Mouse (Mus musculus): ENCODE measurements around the gene Dyx1c1.

Gene Dyx1c1

DNA sequence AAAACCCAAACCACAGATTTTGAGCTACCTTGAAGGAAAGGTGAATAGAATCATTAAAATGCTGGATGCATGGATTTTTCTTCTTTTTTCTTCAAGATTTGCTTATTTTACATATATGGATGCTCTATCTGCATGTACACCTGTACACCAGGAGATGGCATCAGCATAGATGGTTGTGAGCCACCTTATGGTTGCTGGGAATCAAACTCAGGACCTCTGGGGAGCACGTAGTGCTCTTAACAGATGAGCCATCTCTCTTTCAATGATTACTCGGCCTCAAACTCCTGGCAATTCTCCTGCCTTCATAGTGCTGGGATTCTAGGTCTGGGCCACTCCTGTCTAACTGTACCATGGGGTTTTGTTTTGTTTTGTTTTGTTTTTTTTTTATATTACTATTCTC is 24.5 kb downstream of the Dyx1c1 start:
- H3K4me1 ChIP-seq (replicated peaks; ENCODE audit: low read depth, low read length) = peaks cover 31% of the 10 kb centered on the region
- H3K36me3 ChIP-seq (ENCODE audit: insufficient read depth, low read length) = no peaks in the 10 kb centered on the region
- H3K9me3 ChIP-seq (ENCODE audit: low read length) = no peaks in the 10 kb centered on the region
- no peak overlapping the region for H3K4me3 ChIP-seq (replicated peaks; ENCODE audit: low read length)
- H3K27me3 ChIP-seq (ENCODE audit: insufficient read depth, low read length) = no peaks in the 10 kb centered on the region
- TF ChIP-seq NANOG (IDR thresholded peaks at IDR 0.05; ENCODE audit: borderline replicate concordance, low read length) (no peak), POU5F1 (IDR thresholded peaks at IDR 0.05; ENCODE audit: borderline replicate concordance, low read length) (no peak), CTCF (conservative IDR thresholded peaks at IDR 0.05; ENCODE audit: low read length) (no peak)

DNA sequence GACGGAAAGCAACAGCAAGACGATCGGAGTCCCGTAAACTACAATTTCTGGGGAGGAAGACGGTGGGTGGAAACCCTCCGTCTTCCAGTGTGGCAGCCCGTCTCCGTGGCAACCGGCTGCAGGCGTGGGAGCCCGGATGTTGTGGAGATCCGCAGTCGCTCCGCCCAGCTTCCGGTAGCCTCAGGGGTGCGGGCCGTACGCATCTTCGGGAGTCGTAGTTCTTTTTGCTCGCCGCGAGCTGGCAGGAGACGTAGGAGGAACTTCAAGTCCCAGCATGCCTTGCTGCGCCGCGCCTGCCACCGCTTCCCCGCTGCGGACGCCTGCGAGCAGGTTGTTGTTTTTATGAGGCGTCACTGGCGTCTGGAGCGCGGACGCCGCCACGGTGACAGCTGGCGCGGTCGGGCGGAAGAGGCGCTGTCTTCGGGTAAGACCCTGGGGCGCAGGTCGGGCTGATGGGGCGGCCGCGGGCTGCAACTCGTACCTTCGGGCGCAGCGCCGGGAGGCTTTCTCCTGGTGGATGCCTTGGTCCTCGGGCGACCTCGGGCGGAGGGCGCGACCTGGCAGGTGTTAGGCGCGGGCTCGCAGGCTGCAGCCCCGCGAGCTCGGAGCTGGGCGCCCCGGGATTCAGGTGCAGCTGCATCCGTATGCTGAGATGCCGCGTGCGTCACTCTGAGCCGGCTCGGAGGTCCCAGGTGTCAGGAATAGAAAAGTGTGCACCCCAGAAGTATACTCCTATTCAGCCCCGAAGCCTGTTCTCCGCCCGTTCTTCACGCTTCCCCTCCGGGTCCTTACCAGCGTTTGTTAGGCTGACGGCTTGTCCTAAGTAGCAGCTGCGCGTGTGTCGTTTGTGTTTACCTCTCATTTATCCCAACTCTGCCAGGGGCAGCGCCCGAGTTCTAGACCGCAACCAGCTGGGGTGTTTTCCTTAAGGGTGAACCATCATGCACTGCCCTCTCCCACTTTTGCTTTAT is 26.9 kb downstream of the Dyx1c1 start, which contains the start of the genes Ccpg1os and Ccpg1:
Gene Ccpg1os, minus strand, starts transcription at position 133 of the 971 bp plus-strand sequence.
Gene Ccpg1, plus strand, starts transcription at position 180 of the 971 bp plus-strand sequence.
- no peak for TF ChIP-seq NANOG (IDR thresholded peaks at IDR 0.05; ENCODE audit: borderline replicate concordance, low read length)
- TF ChIP-seq CTCF (conservative IDR thresholded peaks at IDR 0.05; ENCODE audit: low read length) = no peak
- no peak for TF ChIP-seq POU5F1 (IDR thresholded peaks at IDR 0.05; ENCODE audit: borderline replicate concordance, low read length)
- Histone ChIP-seq H3K27me3 (ENCODE audit: insufficient read depth, low read length) (no peaks in the 10 kb centered on the region), H3K36me3 (ENCODE audit: insufficient read depth, low read length) (no peaks in the 10 kb centered on the region), H3K4me1 (replicated peaks; ENCODE audit: low read depth, low read length) (peaks cover 38% of the 10 kb centered on the region), H3K9me3 (ENCODE audit: low read length) (no peaks in the 10 kb centered on the region), H3K4me3 (replicated peaks; ENCODE audit: low read length) (peak within 1 kb of the TSS; percentile 98)

GRCm38 (mm10) chr9:72987703-72988102 is 29.1 kb downstream of the Dyx1c1 start:
- Histone ChIP-seq H3K9me3 (ENCODE audit: low read length) (no peaks in the 10 kb centered on the region), H3K4me3 (replicated peaks; ENCODE audit: low read length) (no peak overlapping the region), H3K36me3 (ENCODE audit: insufficient read depth, low read length) (no peaks in the 10 kb centered on the region), H3K4me1 (replicated peaks; ENCODE audit: low read depth, low read length) (peaks cover 50% of the 10 kb centered on the region), H3K27me3 (ENCODE audit: insufficient read depth, low read length) (no peaks in the 10 kb centered on the region)
- TF ChIP-seq NANOG (IDR thresholded peaks at IDR 0.05; ENCODE audit: borderline replicate concordance, low read length) (no peak), POU5F1 (IDR thresholded peaks at IDR 0.05; ENCODE audit: borderline replicate concordance, low read length) (no peak), CTCF (conservative IDR thresholded peaks at IDR 0.05; ENCODE audit: low read length) (no peak)

DNA sequence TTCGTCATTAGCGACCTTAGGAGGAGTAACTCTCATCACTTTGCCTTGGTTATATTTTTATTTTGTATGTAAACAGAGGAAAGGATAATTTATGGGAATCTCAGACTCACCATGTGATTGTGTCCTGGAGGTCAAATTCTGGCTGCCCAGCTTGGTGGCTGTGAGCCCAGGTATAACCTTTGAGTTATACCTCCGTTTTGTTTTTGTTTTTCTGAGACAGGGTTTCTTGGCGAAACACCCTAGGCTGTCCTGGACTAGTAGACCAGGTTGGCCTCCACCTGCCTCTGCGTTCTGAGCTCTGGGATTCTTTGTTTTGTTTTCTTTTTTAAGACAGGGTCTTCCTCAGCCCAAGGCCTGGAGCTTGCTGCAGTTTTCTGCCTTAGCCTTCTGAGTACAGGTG is 30.1 kb downstream of the Dyx1c1 start:
- no peak for TF ChIP-seq NANOG (IDR thresholded peaks at IDR 0.05; ENCODE audit: borderline replicate concordance, low read length)
- no peak for TF ChIP-seq CTCF (conservative IDR thresholded peaks at IDR 0.05; ENCODE audit: low read length)
- TF ChIP-seq POU5F1 (IDR thresholded peaks at IDR 0.05; ENCODE audit: borderline replicate concordance, low read length) = no peak
- Histone ChIP-seq H3K36me3 (ENCODE audit: insufficient read depth, low read length) (no peaks in the 10 kb centered on the region), H3K27me3 (ENCODE audit: insufficient read depth, low read length) (no peaks in the 10 kb centered on the region)

GRCm38 (mm10) chr9:72991420-72991819 is 32.8 kb downstream of the Dyx1c1 start:
- H3K9me3 ChIP-seq (ENCODE audit: low read length) = no peaks in the 10 kb centered on the region

More for the DNA sequence above, 30.1 kb downstream of the Dyx1c1 start:
- Histone ChIP-seq H3K4me3 (replicated peaks; ENCODE audit: low read length) (no peak overlapping the region), H3K4me1 (replicated peaks; ENCODE audit: low read depth, low read length) (peaks cover 60% of the 10 kb centered on the region), H3K9me3 (ENCODE audit: low read length) (no peaks in the 10 kb centered on the region)

GRCm38 (mm10) chr9:72992576-72992975 is 34.0 kb downstream of the Dyx1c1 start:
- Histone ChIP-seq H3K4me1 (replicated peaks; ENCODE audit: low read depth, low read length) (peaks cover 69% of the 10 kb centered on the region), H3K36me3 (ENCODE audit: insufficient read depth, low read length) (peaks cover under 1% of the 10 kb centered on the region; the same call in 1 of the 2 replicates), H3K27me3 (ENCODE audit: insufficient read depth, low read length) (no peaks in the 10 kb centered on the region), H3K9me3 (ENCODE audit: low read length) (no peaks in the 10 kb centered on the region), H3K4me3 (replicated peaks; ENCODE audit: low read length) (no peak overlapping the region)
- TF ChIP-seq POU5F1 (IDR thresholded peaks at IDR 0.05; ENCODE audit: borderline replicate concordance, low read length) = no peak
- TF ChIP-seq CTCF (conservative IDR thresholded peaks at IDR 0.05; ENCODE audit: low read length) = no peak
- TF ChIP-seq NANOG (IDR thresholded peaks at IDR 0.05; ENCODE audit: borderline replicate concordance, low read length) = no peak

More at GRCm38 (mm10) chr9:72991420-72991819, 32.8 kb downstream of the Dyx1c1 start:
- H3K4me3 ChIP-seq (replicated peaks; ENCODE audit: low read length) = no peak overlapping the region
- TF ChIP-seq NANOG (IDR thresholded peaks at IDR 0.05; ENCODE audit: borderline replicate concordance, low read length) (no peak), POU5F1 (IDR thresholded peaks at IDR 0.05; ENCODE audit: borderline replicate concordance, low read length) (no peak), CTCF (conservative IDR thresholded peaks at IDR 0.05; ENCODE audit: low read length) (no peak)
- H3K27me3 ChIP-seq (ENCODE audit: insufficient read depth, low read length) = no peaks in the 10 kb centered on the region
- no peaks in the 10 kb centered on the region for H3K36me3 ChIP-seq (ENCODE audit: insufficient read depth, low read length)
- peaks cover 69% of the 10 kb centered on the region for H3K4me1 ChIP-seq (replicated peaks; ENCODE audit: low read depth, low read length)

- Histone ChIP-seq H3K36me3 (ENCODE audit: insufficient read depth, low read length) (peaks cover 27% of the 10 kb centered on the region), H3K9me3 (ENCODE audit: low read length) (no peaks in the 10 kb centered on the region), H3K4me1 (replicated peaks; ENCODE audit: low read depth, low read length) (peaks cover 60% of the 10 kb centered on the region), H3K4me3 (replicated peaks; ENCODE audit: low read length) (no peak overlapping the region), H3K27me3 (ENCODE audit: insufficient read depth, low read length) (no peaks in the 10 kb centered on the region)
- TF ChIP-seq CTCF (conservative IDR thresholded peaks at IDR 0.05; ENCODE audit: low read length) (no peak), NANOG (IDR thresholded peaks at IDR 0.05; ENCODE audit: borderline replicate concordance, low read length) (peak; percentile 45; the same call in 1 of the 2 replicates)
Observed at GRCm38 (mm10) chr9:72996167-72996566, 37.6 kb downstream of the Dyx1c1 start.

- Histone ChIP-seq H3K27me3 (ENCODE audit: insufficient read depth, low read length) (no peaks in the 10 kb centered on the region), H3K36me3 (ENCODE audit: insufficient read depth, low read length) (peaks cover 34% of the 10 kb centered on the region), H3K4me3 (replicated peaks; ENCODE audit: low read length) (no peak overlapping the region), H3K9me3 (ENCODE audit: low read length) (no peaks in the 10 kb centered on the region), H3K4me1 (replicated peaks; ENCODE audit: low read depth, low read length) (peaks cover 60% of the 10 kb centered on the region)
- TF ChIP-seq NANOG (IDR thresholded peaks at IDR 0.05; ENCODE audit: borderline replicate concordance, low read length) (no peak), POU5F1 (IDR thresholded peaks at IDR 0.05; ENCODE audit: borderline replicate concordance, low read length) (no peak), CTCF (conservative IDR thresholded peaks at IDR 0.05; ENCODE audit: low read length) (no peak)
Observed at GRCm38 (mm10) chr9:72996806-72997205, 38.2 kb downstream of the Dyx1c1 start.
